Mouse (Mus musculus) heart, embryonic 11.5 days (tissue): ENCODE data around the gene Ifna11. TPM values are rescaled to one million over a fixed set of nuclear protein-coding genes. Genes with fewer than 3 reads are reported as not detected.

Experiments
- ATAC-seq: fragments of 200-750 bp; cut with Nextera tagmentation; replicated peaks from 2 replicates; pipeline ENCODE4 v1.8.0; 2017; ENCODE audit warnings: moderate library complexity; ENCODE audit not compliant: insufficient number of reproducible peaks, low FRiP score, low TSS enrichment
- H3K27ac ChIP-seq: fragments of 300-500 bp; sonication (generic); 2 replicates; pipeline ENCODE4 v1.5.1; 2014; ENCODE audit warnings: mild to moderate bottlenecking, low read depth, low read length
- H3K27me3 ChIP-seq: fragments of 300-500 bp; sonication (generic); 2 replicates; pipeline ENCODE4 v1.6.1; 2014; ENCODE audit warnings: mild to moderate bottlenecking, low read length, mixed read lengths; ENCODE audit not compliant: control insufficient read depth, insufficient read depth
- H3K36me3 ChIP-seq: fragments of 300-500 bp; sonication (generic); 2 replicates; pipeline ENCODE4 v1.6.1; 2014; ENCODE audit warnings: mild to moderate bottlenecking, low read length, moderate library complexity, mixed read lengths; ENCODE audit not compliant: control insufficient read depth, insufficient read depth
- H3K4me1 ChIP-seq: fragments of 300-500 bp; sonication (generic); 2 replicates; pipeline ENCODE4 v1.6.1; 2014; ENCODE audit warnings: low read length; ENCODE audit not compliant: control insufficient read depth, insufficient read depth
- H3K4me2 ChIP-seq: fragments of 300-500 bp; sonication (generic); 2 replicates; pipeline ENCODE4 v1.6.1; 2014; ENCODE audit warnings: mild to moderate bottlenecking, moderate library complexity
- H3K4me3 ChIP-seq: fragments of 300-500 bp; sonication (generic); 2 replicates; pipeline ENCODE4 v1.5.1; 2014; ENCODE audit warnings: low read depth, low read length
- H3K9ac ChIP-seq: fragments of 300-500 bp; sonication (generic); 2 replicates; pipeline ENCODE4 v1.6.1; 2014; ENCODE audit warnings: mild to moderate bottlenecking, low read depth, low read length, moderate library complexity
- H3K9me3 ChIP-seq: fragments of 300-500 bp; sonication (generic); replicated peaks from 2 replicates; pipeline ENCODE4 v1.6.1; 2016; ENCODE audit warnings: low read length; ENCODE audit not compliant: control insufficient read depth
- WGBS: fragments of 180-500 bp; shearing (Covaris S2); extraction: QIAGEN DNeasy Blood & Tissue Kit; methylation state at CpG from one replicate; pipeline ENCODE4 v1.1.7; 2014; ENCODE audit not compliant: insufficient replicate concordance; 5-methylcytosine and 5-hydroxymethylcytosine counted together
- polyA plus RNA-seq: library from polyadenylated mRNA; unstranded; fragments of >200 nt; fragmentation: Nextera tagmentation; extraction: Ambion mirVana; gene quantifications from 2 replicates; pipeline ENCODE4 v1.2.1, GENCODE M21; 2014

The Ifna11 gene
- polyA plus RNA-seq, 1 experiment from 2014 or later = not detected

GRCm38 (mm10) chr4:88851026-88851763 is 31.4 kb downstream of the Ifna11 start:
- Histone ChIP-seq H3K9ac (no peak overlapping the region), H3K36me3 (no peaks in the 10 kb centered on the region), H3K27me3 (no peaks in the 10 kb centered on the region), H3K4me3 (no peak overlapping the region), H3K4me2 (no peak overlapping the region), H3K27ac (no peak overlapping the region), H3K9me3 (no peaks in the 10 kb centered on the region), H3K4me1 (no peaks in the 10 kb centered on the region)
- no peak for ATAC-seq
- WGBS = 68% methylated on average over 4 of the region's 4 CpGs

- H3K27me3 ChIP-seq = peaks cover 4% of the 10 kb centered on the region; the same call in 1 of the 2 replicates
- no peak for ATAC-seq
- no peaks in the 10 kb centered on the region for H3K9me3 ChIP-seq
- no peak overlapping the region for H3K9ac ChIP-seq
- H3K4me3 ChIP-seq = no peak overlapping the region
- H3K27ac ChIP-seq = no peak overlapping the region
- H3K36me3 ChIP-seq = no peaks in the 10 kb centered on the region
- H3K4me2 ChIP-seq = no peak overlapping the region
- no peaks in the 10 kb centered on the region for H3K4me1 ChIP-seq
Observed at GRCm38 (mm10) chr4:88859214-88859613, 39.5 kb downstream of the Ifna11 start.

DNA sequence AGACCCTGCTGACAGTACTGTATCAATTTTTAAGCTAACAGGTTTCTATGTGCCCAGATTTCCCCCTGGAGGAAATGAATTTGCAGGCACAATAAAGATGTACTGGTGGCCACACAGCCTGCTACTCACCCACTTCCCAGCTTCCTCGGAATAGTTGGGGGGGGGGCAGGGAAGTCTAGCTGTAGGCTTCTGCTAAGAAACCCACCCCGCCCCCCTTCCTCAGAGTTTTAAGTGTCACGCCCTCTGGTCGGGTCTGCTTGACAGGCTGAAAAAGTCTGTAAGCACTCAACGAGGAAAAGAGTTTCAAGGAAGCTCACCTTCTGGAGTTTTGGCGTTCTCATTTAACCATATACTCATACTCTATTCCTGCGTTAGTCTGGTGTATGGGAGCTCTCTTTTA is 43.5 kb downstream of the Ifna11 start:
- H3K9me3 ChIP-seq = no peaks in the 10 kb centered on the region
- no peak for ATAC-seq

DNA sequence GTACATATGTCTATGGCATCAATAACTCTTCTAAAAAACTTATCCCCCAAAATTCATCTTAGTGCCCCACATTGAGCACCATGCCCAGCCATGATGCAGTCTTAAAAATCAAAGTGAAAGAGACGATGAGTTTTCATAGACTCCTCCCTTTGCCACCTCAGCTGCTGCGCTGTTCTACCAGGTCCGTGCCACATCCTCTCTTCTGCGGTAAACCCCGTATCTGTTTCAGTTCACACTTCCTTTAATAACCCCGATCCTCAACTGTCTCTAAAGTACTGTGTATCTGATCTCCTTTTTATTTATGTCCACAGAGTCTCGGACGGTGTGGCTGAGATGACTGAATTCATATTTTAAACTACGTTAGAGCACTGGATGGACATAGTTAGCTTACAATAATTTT is 44.8 kb downstream of the Ifna11 start:
- WGBS = 54% methylated on average over 9 of the region's 9 CpGs
- H3K4me2 ChIP-seq = no peak overlapping the region
- H3K27me3 ChIP-seq = peaks cover 11% of the 10 kb centered on the region; the same call in 1 of the 2 replicates
- no peak overlapping the region for H3K27ac ChIP-seq
- no peak for ATAC-seq
- no peak overlapping the region for H3K4me3 ChIP-seq
- no peak overlapping the region for H3K9ac ChIP-seq
- H3K9me3 ChIP-seq = no peaks in the 10 kb centered on the region
- no peaks in the 10 kb centered on the region for H3K4me1 ChIP-seq
- no peaks in the 10 kb centered on the region for H3K36me3 ChIP-seq

More for the DNA sequence above, 43.5 kb downstream of the Ifna11 start:
- H3K4me3 ChIP-seq = no peak overlapping the region
- H3K27me3 ChIP-seq = peaks cover 11% of the 10 kb centered on the region; the same call in 1 of the 2 replicates
- no peak overlapping the region for H3K27ac ChIP-seq
- no peaks in the 10 kb centered on the region for H3K4me1 ChIP-seq
- WGBS = 6% methylated on average over 7 of the region's 7 CpGs
- H3K4me2 ChIP-seq = no peak overlapping the region
- no peaks in the 10 kb centered on the region for H3K36me3 ChIP-seq
- no peak overlapping the region for H3K9ac ChIP-seq

- no peak for ATAC-seq
- 32% methylated on average over 6 of the region's 6 CpGs for WGBS
- peaks cover 11% of the 10 kb centered on the region; the same call in 1 of the 2 replicates for H3K27me3 ChIP-seq
- no peak overlapping the region for H3K9ac ChIP-seq
- no peak overlapping the region for H3K27ac ChIP-seq
- H3K4me1 ChIP-seq = no peaks in the 10 kb centered on the region
- no peak overlapping the region for H3K4me3 ChIP-seq
- no peak overlapping the region for H3K4me2 ChIP-seq
- no peaks in the 10 kb centered on the region for H3K9me3 ChIP-seq
- H3K36me3 ChIP-seq = no peaks in the 10 kb centered on the region
Observed at GRCm38 (mm10) chr4:88865011-88865569, 45.3 kb downstream of the Ifna11 start.

DNA sequence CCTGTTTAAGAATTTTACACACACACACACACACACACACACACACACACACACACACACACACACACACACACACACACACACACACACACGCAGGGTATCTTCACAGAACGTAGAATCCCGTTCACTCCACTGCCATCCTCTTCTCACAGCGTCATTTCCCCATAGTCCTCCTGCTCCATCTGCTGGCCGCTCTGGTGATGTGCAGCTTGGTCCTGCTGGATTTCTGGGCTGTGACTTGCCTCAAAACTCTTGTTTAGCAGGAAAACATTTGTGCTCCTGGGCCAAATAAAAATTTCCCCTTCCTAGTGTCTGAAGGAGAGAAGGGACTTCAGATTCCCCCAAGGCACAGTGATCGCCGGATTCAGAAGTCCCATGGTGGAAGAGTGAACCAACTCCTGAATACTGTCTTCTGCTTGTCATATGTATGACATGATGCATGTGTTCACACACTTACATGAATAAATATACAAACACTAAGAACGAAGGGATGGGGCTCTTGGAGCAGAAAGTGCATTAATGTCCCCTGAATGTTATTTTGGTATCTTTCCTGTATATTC is 47.7 kb downstream of the Ifna11 start:
- 0 out of 2 replicates have a peak, but pooled peaks have one; percentile 1 for ATAC-seq
- peak overlapping the region; percentile 62 for H3K4me3 ChIP-seq
- no peaks in the 10 kb centered on the region for H3K9me3 ChIP-seq
- H3K27ac ChIP-seq = no peak overlapping the region
- H3K4me2 ChIP-seq = peak overlapping the region; percentile 93
- WGBS = 1% methylated on average over 8 of the region's 8 CpGs
- no peaks in the 10 kb centered on the region for H3K4me1 ChIP-seq
- H3K27me3 ChIP-seq = peaks cover 11% of the 10 kb centered on the region; the same call in 1 of the 2 replicates
- no peak overlapping the region; the same call in 1 of the 2 replicates for H3K9ac ChIP-seq
- no peaks in the 10 kb centered on the region for H3K36me3 ChIP-seq

DNA sequence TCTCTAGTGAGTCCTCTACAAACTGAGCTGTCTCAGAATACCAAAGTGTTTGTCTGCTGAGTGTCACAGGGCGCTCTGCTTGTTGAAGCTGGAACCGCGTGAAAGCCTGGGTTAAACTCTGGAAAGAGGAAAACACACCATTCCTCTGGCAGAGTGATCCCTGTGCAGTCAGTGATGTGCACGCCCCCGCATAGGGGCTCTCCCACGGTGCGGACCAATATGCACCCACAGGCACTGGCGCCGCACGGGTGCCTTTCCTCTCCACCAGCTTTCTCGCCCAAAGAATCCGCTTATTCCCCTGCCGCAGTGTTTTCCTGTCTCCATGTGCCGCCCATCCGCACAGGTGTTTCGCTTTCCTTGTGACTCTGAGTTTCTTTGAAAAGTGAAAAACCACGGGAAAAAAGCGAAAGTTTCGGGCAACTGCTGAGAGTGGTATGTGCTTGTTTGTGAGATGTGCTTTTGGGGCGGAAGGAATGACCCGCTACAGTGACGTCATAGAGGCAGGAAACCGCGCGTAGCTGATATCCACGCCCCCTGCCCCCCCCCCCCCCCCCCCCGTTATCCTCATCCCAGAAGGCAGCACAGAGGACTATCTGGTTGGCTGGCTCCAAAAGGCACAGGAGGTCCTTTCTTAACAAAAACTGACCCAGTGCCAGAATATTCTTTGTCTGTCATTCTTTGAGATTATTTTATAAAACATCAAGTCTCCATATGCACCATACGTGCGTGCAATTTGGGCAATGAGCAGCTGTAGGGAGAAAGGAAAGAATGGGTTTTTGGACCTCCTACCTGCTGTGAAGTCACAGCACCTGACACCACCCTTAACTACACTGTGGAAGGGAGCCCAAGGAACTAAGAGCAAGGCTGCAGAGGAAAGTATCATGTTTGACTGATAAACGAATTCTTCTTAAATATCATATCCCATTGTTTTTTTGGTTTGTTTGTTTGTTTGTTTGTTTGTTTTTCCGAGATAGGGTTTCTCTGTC is 48.5 kb downstream of the Ifna11 start:
- Histone ChIP-seq H3K9ac (peak overlapping the region; percentile 73), H3K36me3 (no peaks in the 10 kb centered on the region), H3K4me3 (peak overlapping the region; percentile 62), H3K4me2 (peak overlapping the region; percentile 93), H3K27me3 (peaks cover 8% of the 10 kb centered on the region; the same call in 1 of the 2 replicates), H3K27ac (no peak overlapping the region), H3K4me1 (no peaks in the 10 kb centered on the region), H3K9me3 (no peaks in the 10 kb centered on the region)
- peak; percentile 55; the same call in 1 of the 2 replicates for ATAC-seq
- 7% methylated on average over 31 of the region's 31 CpGs for WGBS
